Mouse (Mus musculus) natural killer cell, adult 2 months (primary cell): Measurements from ENCODE around the gene Mfsd11.
"Not testable (repeated sequence)": the region's sequence is repeated elsewhere in the genome, so short reads cannot be mapped to it uniquely, and the experiment has no call there.

Source experiments
- DNase-seq, 2 experiments: peaks; one replicate each; pipeline ENCODE4 v3.0.0; 2022; ENCODE audit warnings: low spot score in 2 of 2

Mfsd11 gene

DNA sequence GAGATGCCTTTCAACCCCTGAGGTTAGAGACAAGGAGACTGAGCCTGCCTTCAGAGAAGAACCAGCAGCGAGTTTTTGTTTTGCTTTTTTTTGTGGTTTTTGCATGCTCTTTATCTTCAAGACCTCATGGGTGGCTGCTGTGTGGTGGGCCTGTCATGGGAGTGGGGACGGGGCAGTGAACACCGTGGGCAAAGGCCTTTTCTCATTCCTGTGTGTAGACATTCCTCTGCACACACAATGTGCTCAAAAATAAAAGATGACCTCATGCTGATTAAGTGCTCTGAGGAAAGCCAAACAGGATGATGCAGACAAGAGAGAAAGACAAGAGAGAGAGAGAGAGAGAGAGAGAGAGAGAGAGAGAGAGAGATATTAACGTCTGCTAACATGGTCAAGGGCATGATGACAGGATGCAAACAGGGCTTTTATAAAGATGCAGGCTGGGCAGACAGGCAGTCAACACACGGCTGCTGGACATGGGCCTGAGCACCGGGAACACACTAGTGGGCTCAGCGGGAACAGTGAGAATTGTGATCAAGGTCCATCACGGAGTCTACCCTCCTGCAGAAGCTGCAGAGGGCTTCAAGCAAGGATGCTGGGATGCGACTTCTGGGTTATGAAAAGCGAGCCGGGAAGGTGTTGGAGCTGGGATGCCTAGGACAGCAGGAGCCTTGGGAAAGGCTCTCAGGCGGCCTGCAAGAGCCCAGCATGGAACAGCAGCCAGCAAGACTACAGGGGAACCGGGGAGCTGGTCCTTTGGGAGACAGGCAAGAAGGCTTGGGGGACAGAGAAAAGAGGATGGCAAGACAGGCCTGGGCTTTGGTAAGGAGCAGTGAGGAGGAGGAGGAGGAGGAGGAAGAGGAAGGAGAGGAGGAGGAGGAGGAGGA is 30.9 kb upstream of the Mfsd11 start:
- no peak for DNase-seq

DNA sequence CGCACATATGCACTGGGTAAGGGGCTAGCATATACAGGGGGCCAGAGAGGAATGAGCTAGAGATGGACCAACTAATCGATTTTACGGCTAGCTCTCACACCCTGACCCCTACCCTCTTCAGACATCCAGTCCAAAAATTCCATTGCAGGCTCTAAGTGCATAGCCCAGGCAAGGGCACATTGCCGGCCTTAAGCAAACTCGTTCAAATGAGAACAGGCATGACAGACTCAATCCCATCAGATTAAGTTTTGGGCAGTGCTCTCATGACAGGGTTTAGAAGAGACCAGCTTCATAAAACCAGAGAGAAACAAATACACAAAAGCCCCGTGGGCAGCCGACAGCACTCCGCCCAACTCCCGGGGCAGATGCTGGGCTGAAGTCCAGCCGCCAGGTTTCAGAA is 30.0 kb upstream of the Mfsd11 start:
- DNase-seq: no peak

DNA sequence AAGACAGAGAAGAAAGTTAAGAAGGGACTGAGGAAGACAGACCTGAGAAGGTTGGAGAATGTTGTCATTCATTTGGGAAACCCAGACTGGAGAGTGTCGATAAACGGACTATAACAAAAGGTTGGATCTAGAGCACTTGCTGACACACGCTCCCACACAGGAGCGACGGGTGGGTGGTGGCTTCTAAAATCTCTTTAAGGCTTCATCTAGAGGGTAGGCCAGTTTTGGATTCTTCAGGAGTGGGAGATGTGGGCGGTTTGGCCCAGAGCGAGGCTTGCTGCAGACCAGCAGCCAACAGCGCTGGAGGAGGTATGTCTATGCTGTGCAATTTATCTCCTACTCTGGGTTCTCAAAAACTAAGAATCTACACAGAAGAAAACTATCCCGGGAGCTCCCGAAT is 29.6 kb upstream of the Mfsd11 start:
- DNase-seq: no peak

DNA sequence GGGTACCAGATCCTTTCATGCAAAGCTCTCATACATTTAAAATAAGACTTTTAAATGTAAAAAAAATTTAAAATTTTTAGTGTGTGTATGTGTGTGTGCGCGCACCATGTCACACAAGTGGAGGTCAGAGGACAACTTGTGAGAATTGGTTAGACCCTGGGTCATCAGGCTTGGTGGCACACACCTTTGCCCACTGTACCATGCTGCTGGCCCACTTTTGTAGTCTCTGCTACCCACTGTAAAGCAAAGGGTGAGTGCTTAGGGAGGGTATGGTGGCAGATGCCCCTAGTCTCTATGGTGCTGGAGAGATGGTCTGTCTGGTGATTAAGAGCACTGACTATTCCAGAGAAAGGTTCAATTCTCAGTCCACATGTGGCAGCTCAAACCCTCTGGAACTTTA is 29.0 kb upstream of the Mfsd11 start:
- no peak for DNase-seq

DNA sequence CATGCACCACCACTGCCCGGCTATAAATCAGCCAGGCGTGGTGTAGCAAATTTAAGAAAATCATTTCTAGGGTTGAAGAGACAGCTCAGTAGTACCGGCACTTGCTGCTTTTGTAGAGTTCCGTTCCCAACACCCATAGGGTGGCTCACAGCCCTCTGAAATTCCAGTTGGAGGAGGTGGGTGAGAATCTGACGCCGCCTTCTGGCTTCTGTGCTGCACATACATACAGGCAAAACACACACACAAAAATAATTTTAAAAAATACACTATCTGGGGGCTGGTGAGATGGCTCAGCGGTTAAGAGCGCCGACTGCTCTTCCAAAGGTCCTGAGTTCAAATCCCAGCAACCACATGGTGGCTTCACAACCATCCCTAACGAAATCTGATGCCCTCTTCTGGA is 28.4 kb upstream of the Mfsd11 start:
- DNase-seq: not testable (repeated sequence)

DNA sequence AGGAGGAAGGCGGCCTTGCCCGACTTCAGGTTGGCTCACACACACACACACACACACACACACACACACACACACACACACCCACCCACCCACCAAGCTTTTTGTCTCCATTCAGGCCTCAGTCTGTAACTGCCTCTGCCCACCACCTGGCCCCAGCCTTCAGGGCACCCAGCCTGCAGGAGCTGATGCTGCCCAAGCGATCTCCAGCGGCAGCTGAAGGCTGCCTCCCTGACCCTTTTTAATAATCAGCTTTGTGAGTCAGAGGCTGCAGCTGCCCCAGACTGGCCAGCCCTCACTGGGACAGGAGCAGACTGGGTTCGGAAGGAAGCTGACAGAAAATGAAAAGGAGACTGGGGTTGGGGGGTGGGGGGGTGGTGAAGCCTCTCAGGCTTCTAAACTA is 27.0 kb upstream of the Mfsd11 start:
- no peak for DNase-seq

DNA sequence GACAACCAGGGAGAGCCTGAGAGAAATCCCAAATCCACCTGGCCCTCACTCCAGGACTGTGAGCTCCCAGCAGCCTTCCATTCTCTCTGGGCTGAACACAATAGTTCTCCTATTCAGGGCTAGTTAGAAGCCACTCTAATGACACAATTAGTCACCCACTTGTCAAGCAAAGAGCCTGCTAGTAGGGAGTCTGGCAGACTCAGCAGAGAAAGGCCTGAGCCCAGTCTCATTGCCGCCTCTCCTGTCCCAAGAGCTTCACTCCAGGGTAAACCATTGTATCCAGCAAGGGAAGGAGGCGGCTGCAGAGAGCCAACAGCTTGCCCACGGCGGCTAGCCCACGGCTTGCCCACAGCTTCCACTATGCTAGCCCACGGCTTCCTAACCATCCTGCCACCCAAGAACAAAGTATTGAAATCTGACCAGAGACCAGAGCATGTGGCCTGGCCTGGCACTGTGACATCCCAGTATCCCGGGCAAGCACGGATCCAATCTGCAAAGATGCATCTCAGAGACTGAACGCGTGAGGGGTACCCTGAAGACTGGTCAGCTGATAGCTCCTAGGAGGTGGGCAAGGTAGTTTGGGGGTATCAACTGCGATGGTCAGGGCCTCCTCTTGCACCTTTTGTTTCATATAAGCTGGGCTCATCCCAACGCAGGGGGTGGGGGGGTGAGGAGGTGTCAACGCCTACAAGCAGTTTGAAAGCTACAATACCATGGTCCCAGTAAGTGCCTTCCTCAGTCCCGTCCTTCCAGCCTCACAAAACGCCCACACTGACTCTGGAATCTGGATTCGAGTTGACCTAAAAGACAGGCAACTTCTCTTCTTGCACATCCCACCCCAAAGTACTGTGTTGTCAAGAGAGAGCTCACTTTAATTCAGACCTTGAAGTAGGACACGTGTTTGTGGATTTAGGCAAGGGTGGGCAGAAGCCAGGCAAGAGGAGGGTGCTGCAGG is 25.4 kb upstream of the Mfsd11 start:
- DNase-seq: no peak

DNA sequence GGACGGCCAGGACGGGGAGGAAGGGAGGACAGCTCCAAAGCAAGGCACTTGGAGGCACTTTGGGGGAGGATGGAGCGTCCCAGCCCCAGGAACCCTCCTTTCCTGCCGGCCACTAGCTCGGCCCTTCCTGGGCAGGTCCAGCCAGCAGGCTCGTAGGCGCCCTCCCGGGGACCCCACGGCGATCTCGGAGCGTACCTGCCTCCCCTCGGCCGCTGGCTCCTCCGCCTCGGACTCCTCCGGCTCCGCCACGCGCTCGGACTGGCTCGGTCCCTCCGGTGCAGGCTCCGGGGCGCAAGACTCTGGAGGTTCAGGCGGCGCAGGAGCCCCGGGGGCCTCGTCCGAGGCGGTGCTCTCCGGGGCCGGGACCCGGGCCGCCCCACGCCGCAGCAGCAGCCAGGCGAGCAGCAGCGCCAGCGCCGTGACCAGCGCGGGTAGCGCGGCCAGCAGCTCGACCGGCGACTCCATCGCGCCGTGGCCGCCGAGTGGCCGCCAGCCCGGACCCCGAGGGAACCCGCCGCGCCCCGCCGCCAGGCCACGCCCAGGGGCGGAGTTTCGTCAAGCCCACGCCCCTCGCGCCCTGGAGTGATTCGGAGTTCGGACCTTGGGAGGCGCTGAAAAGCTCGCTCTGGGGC is 24.6 kb upstream of the Mfsd11 start, which contains the start of gene Mxra7:
Gene Mxra7, minus strand, starts transcription at position 513 of the 632 bp plus-strand sequence.
- peak; percentile 41 to 50 for DNase-seq

DNA sequence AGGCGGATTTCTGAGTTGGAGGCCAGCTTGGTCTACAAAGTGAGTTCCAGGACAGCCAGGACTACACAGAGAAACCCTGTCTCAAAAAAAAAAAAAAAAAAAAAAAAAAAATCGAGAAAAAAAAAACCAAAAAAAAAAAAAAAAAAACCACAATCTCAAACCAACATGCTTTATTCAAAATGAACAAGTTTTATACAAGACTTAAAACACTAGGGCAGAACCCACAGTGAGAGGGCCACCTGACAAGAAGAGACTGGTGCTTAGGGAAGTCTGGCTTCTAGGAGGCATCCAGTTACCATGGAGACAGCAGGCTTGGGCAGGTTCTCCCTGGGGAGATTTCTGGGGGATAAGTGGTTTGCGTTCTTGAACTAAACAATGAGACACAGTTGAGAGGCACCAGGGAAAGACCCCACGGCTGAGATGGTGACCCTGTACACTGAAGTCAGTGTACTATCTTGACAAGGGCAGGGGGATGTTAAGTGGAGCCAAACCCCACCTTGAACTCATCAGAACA is 20.0 kb upstream of the Mfsd11 start:
- no peak for DNase-seq

DNA sequence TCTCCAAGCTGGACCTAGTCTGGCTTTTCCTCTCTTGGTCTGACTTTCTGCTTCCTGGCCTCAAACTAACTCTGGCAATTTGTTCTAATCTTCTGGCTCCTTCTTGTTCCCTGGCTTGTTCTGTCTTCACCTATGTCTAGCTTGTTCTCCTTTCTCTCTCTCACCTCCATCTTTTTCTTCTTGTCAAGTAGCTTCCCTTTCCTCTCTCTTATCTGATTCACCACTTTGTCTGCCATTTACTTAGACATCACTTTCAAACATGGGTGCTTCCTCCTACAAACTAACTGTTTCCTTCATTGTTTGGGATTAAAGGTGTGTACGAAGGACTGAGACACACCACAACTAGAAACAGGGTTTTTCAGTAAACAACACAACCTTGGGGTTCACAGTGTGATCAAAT is 17.3 kb upstream of the Mfsd11 start:
- DNase-seq: no peak

DNA sequence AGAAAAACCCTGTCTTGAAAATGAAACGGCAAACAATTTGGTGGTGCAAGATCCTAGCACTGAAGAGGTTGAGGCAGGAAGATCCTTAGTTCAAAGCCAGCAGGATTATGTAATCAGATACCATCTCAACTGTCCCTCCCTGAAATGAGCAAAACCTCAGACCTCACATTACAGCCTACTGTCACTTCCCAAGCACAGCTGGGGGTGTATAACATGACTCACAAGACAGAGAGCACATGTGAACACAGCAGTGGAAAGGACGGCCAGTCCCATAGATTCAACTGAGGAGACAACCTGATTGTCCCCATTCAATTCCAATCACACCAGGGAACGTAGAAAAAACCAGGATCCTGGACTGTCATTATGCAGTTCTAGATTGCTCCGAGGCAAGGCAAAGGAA is 16.0 kb upstream of the Mfsd11 start:
- DNase-seq: no peak

DNA sequence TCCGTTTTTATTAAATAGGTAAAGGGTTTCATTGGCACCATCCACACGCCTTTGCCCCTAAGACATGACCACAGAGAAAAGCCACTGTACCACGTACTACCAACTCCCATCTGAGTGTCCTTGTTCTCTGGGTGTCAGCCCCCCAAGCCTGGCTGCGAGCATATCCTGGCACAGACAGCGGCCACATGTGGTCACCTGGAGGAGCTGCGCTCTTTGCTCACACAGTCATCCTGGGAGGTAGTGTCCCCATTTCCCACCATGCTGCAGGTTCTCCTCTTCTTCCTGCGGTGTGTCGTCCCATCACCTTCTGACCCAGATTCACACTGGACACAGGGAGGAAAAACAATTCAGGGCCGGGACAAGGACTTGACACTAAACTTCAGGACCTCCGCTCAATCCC is 14.8 kb upstream of the Mfsd11 start:
- DNase-seq: no peak

DNA sequence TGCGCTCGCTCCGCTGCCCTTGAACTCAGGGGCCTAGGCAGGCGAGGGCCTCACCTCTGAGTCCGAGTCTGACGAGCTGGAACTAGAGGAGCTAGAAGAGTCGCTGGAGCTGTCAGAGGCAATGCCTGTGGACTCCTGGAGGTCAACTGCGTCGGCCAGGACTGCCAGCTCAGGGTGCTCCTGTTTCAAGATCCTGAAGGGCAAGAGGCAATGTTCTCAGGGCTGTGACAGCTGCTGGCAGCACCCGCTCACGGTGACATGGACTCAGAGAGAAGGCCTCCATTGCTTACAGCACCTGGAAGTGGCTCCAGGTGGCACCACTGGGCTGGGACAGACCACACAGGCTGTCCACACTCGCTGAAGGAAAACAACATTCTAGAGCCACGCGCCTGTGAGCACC is 13.3 kb upstream of the Mfsd11 start:
- DNase-seq: no peak

DNA sequence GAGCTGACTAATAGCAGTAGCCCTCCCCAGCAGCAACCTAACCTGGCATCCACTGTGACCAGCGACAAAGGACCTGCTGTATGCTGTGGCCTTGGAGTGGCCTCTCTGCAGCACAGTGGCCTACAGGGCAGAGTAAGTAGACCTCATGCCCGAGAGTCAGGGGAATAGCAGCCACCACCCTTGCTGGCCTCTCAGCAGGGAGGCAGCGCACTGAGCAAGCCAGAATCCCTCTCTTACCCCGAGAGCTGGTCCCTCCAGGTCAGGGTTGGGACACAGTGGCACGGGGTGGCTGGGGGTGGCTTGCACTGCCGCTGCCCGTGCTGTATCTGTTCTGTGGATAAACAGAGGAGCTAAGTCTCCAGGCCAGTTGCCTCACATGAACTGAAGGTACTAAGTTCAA is 12.6 kb upstream of the Mfsd11 start:
- no peak for DNase-seq

DNA sequence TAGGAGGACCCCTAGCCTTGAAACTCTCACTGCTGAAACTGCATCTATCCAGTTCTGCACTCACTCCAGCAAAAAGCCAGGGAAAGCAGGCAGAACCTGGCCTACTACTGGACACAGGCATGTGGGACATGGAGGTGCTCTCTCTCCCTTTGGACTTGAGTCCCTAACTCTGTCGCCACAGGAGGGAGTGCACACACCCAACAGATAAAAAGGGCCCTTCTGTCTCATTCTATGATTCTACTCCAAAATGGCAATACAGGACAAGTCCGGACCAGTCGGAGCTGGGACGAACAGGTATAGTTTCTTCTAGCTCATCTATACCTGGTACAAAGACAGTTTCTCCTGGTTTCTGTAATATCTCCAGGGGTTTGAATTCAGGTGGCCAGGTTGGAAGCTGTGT is 11.5 kb upstream of the Mfsd11 start:
- no peak for DNase-seq

DNA sequence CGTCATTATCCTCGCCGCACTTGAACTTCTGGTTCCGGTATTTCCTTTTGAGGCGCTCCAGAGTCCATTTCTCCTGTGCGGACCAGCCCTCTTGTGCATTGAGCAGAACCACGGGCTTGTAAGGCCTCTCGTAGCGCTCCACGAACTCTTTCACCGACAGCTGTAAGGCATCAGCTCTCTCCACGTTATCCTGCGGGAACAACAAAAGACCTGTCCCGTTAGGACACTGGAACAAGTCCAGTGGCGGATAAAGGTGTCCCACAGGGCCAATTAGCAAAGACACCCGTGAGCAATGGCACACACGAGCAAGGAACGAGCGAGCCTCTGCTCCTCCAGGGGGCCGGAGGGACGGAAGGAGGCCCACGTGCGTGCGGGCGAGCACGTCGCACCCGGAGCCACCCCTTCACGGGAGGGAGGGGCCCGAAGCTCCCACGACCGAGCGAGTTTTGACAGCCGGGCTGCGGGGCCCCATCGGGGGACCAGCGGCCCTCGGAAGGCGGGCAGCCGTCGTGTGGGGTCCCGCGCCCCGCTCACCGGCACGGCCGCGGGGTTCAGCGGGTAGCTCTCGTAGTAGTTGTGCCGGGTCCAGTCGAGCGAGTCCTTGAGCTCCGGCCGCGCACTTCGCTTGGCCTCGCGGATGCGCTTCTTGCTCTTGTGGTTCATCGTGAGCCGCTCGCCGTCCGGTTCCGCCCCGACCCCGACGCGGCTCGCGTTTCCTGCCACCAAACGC is 9.5 kb upstream of the Mfsd11 start:
- peak; percentile 62 to 66 for DNase-seq

DNA sequence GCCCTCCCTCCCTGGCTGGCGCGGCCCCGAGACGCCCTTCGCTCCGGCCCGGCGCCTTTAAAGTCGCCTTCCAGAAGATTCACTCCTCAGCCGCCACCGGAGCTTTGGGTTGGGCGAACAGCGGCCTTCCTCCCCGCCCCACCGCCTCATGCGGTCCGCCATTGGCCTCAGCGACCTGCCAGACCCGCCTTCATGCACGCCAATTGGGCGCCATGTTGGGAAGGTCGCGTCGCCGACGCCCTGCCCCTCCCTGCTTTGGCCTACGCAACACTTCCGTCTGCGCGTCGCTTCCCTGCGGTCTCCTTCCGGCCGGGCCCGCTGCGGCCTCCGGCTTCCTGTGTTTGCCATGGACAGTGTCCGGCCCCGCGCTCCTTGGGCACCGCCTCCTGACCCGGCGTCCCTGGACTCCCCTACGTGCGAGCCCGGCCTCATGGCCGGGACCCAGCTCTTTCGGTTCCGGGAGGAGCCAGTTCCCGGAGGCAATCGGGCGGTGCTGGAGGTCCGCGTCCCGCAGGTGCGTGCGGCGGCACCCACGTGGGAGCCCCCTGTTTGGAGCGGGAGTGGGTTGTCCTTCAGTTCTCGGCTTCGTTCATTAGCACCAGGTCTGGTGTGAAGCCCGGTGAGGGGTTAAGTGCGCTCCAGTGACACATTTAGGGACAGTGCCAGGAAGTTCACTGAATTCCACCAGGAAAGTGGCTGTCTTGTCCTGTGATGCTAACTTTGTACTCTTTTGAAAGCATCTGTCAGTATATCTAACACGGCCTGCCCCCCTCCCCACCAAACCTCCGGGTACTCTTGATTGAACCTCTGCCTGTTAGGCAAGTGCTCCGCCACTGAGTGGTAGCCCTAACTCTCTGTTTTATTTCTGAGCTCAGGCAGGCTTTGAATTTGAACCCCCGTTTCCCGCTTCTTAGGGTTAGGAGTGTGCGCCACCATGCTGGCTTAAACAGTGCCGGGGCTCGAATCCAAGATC is 8.7 kb upstream of the Mfsd11 start, which contains the start of the genes Mettl23 and Jmjd6:
Gene Mettl23, plus strand, starts transcription at position 18 of the 973 bp plus-strand sequence.
Gene Jmjd6, minus strand, starts transcription at position 189 of the 973 bp plus-strand sequence.
- DNase-seq: peak; percentile 95 to 96

DNA sequence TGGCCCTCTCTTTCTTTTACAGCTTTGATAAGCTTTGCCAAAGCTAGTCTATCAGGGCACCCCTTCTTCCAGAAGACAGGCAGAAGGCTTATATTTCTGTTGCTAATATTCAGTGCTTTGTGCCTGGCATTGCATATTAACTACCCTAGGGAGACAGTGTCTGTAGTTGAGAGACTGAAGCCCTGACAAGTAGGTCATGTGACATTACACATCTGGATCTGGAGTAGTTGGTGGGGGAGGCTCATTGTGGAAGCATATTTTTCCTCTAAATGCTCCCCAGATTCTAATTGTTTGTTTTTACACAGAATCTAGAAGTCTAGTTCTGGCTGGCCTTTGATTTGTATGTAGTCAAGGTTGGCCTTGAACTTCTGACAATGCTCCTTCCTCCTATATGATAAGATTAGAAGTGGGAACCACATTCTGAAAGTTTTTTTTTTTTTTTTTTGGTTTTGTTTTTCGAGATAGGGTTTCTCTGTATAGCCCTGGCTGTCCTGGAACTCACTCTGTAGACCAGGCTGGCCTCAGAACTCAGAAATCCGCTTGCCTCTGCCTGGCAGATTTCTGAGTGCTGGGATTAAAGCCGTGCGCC is 5.6 kb upstream of the Mfsd11 start:
- no peak for DNase-seq
